Mouse (Mus musculus) ES-Bruce4 (cell line): ENCODE measurements around the gene Adap1.

Experiments used
- CTCF ChIP-seq: IDR thresholded peaks from one replicate; pipeline ENCODE4 v1.8.1; 2011; ENCODE audit warnings: low read depth, low read length
- EP300 ChIP-seq: IDR thresholded peaks from 2 replicates; pipeline ENCODE4 v1.6.1; 2011; ENCODE audit warnings: low read depth, low read length; ENCODE audit not compliant: insufficient read depth
- POLR2A ChIP-seq: IDR thresholded peaks from one replicate; pipeline ENCODE4 v1.8.1; 2011; ENCODE audit warnings: low read length; ENCODE audit not compliant: insufficient read depth

DNA sequence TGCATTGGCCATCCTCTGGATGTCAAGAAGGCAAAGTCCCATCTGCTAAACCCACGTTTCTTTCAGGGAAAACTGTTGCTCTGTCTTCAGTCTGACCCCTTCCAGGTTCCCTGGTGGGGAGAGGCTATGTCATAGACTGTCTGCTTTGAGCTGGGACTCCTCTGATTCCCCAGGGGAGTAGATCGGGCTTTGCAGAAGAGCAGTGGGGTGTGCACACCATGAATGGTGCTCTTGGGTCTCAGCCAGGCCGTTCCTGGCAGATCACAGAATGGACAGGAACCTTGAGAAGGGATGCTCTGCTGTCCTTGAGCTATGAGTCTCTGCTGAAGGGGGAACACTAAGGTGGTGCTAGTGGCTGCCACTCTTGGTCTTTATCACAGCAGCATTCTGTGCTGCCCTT, 76.6 kb downstream of the Adap1 start:
- TF ChIP-seq CTCF = no peak
- no peak for TF ChIP-seq EP300
- no peak for TF ChIP-seq POLR2A
